Mouse (Mus musculus): ENCODE data around the gene Hoxd9. TPM values are rescaled to one million over a fixed set of nuclear protein-coding genes. Genes with fewer than 3 reads are reported as not detected.

The Hoxd9 gene
- polyA plus RNA-seq, 1 experiment from 2014 or later, result not detected

DNA sequence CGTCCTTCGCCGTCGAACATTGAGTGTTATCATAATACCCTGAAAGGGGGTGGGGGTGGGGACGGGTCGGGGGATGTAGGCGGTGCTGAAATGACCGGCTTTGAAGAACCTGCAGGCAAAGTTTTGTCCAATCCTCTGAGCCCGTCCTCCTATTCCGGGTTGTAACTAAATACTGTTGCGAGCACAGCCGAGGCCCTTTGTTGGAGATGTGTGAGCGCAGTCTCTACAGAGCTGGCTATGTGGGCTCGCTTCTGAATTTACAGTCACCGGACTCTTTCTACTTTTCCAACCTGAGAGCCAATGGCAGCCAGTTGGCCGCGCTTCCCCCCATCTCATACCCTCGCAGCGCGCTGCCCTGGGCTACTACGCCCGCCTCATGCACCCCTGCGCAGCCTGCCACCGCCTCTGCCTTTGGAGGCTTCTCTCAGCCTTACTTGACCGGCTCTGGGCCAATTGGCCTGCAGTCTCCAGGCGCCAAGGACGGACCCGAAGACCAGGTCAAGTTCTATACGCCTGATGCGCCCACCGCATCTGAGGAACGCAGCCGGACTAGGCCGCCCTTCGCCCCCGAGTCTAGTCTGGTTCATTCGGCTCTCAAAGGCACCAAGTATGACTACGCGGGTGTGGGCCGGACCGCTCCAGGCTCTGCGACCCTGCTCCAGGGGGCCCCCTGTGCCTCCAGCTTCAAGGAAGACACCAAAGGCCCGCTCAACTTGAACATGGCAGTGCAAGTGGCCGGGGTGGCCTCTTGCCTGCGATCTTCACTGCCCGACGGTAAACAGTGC lies 22.5 kb upstream of the Hoxd9 start, which contains the start of gene Hoxd12:
Gene Hoxd12 (plus strand): TSS at position 133 of the 785 bp plus-strand sequence.
- Histone ChIP-seq H3K27ac (ENCODE audit: low read length) (no peak within 1 kb of the TSS), H3K9me3 (ENCODE audit: control insufficient read depth, low read length) (no peaks in the 10 kb centered on the region), H3K4me2 (ENCODE audit: low read length) (no peak within 1 kb of the TSS), H3K27me3 (replicated peaks; ENCODE audit: control insufficient read depth, insufficient read depth, low read length) (peaks cover 96% of the 10 kb centered on the region), H3K9ac (replicated peaks; ENCODE audit: low read depth, low read length) (no peak within 1 kb of the TSS), H3K4me1 (replicated peaks; ENCODE audit: control insufficient read depth, insufficient read depth, low read length) (peaks cover 9% of the 10 kb centered on the region; the same call in 1 of the 2 replicates), H3K36me3 (ENCODE audit: control insufficient read depth, insufficient read depth) (no peaks in the 10 kb centered on the region), H3K4me3 (replicated peaks; ENCODE audit: low read length) (no peak within 1 kb of the TSS)
- no peak for ATAC-seq
- 1% methylated on average over 47 of the region's 47 CpGs for whole genome bisulfite sequencing

DNA sequence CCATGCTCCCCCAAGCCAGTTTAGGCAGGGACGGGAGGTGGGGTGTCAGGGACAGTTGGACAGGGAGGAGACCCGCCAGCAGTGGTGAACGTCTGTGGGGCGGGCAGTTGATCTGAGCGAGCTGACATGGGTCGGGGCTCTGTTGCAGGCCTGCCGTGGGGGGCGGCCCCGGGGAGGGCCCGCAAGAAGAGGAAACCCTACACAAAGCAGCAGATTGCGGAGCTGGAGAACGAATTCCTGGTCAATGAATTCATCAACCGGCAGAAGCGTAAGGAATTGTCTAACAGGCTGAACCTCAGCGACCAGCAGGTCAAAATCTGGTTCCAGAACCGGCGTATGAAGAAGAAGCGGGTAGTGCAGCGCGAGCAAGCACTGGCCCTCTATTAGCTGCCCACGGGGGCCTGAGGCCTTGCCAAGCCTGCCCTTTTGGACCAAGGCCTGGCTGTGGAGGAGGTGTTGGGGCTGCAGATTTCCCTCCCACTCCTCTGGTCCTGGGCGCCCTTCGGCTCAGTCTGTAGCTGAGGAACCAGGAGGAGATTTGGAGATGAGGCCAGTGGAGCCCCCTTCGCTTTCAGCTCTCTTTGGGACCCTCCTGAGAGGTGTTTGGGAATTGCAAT lies 21.8 kb upstream of the Hoxd9 start:
- H3K27me3 ChIP-seq (replicated peaks; ENCODE audit: control insufficient read depth, insufficient read depth, low read length), result peaks cover 97% of the 10 kb centered on the region
- H3K27ac ChIP-seq (ENCODE audit: low read length), result no peak overlapping the region
- H3K9me3 ChIP-seq (ENCODE audit: control insufficient read depth, low read length), result no peaks in the 10 kb centered on the region
- no peak overlapping the region for H3K9ac ChIP-seq (replicated peaks; ENCODE audit: low read depth, low read length)
- no peak for ATAC-seq
- WGBS, result 5% methylated on average over 24 of the region's 24 CpGs
- H3K4me2 ChIP-seq (ENCODE audit: low read length), result no peak overlapping the region
- no peak overlapping the region for H3K4me3 ChIP-seq (replicated peaks; ENCODE audit: low read length)
- H3K4me1 ChIP-seq (replicated peaks; ENCODE audit: control insufficient read depth, insufficient read depth, low read length), result peaks cover 9% of the 10 kb centered on the region; the same call in 1 of the 2 replicates
- H3K36me3 ChIP-seq (ENCODE audit: control insufficient read depth, insufficient read depth), result no peaks in the 10 kb centered on the region

DNA sequence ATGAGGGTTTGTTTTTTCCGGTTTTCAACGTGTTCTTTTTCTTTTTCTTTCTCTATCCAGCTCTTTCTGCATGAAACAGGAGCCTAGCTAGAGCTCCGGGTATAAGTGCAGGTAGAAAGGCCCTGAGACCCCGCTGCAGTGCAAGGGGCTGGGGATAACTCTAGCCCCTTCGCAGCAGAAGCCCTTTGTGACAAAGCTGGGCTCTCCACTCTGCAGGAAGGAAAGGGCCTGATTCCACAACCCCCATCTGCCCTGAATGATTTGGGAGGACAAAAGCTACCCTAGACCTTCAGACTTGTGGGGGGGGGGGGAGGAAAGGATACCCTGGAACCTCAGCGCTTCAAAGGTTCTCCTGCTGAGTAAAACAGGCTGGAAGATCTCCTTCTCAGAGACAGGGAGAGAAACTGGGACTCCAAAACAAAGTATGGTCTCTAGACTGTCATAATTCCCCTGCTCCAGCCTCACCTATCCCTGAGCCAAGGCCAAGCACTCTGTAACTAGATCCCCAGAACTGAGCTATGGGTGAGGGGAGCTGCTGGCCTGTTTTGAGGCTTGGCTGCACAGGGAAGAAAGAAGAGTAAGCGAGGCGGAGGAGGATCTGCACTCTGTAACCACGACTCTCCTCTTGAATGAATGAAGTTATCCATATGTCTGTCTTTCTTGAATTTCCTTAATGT lies 21.0 kb upstream of the Hoxd9 start:
- no peaks in the 10 kb centered on the region for H3K36me3 ChIP-seq (ENCODE audit: control insufficient read depth, insufficient read depth)
- H3K4me3 ChIP-seq (replicated peaks; ENCODE audit: low read length), result no peak overlapping the region
- 5% methylated on average over 9 of the region's 9 CpGs for WGBS
- H3K9me3 ChIP-seq (ENCODE audit: control insufficient read depth, low read length), result no peaks in the 10 kb centered on the region
- H3K27ac ChIP-seq (ENCODE audit: low read length), result no peak overlapping the region
- no peak overlapping the region for H3K9ac ChIP-seq (replicated peaks; ENCODE audit: low read depth, low read length)
- peaks cover 99% of the 10 kb centered on the region for H3K27me3 ChIP-seq (replicated peaks; ENCODE audit: control insufficient read depth, insufficient read depth, low read length)
- no peak overlapping the region for H3K4me2 ChIP-seq (ENCODE audit: low read length)
- ATAC-seq, result no peak
- H3K4me1 ChIP-seq (replicated peaks; ENCODE audit: control insufficient read depth, insufficient read depth, low read length), result peaks cover 9% of the 10 kb centered on the region; the same call in 1 of the 2 replicates

DNA sequence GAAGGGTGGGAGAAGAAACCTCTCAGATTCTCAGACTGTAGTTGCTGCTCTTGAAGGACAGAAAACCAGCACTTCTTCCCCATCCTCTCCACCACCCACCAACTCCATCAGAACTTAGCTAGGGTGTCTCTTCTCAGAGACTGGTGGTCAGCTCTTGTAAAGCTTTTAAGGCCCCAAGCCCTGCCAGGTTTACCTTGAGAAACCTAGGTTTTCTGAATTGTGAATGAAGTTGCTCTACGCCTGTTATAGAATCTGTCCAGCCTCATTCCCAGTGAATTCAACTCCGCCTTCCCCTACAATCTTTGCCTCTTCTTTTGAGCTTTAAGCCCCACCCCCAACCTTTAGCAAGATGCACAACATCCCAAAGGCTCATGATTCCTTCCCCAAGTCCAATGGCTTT lies 20.4 kb upstream of the Hoxd9 start:
- WGBS, result 3% methylated on average over 2 of the region's 2 CpGs
- Histone ChIP-seq H3K27ac (ENCODE audit: low read length) (no peak overlapping the region), H3K4me2 (ENCODE audit: low read length) (no peak overlapping the region), H3K4me3 (replicated peaks; ENCODE audit: low read length) (no peak overlapping the region), H3K27me3 (replicated peaks; ENCODE audit: control insufficient read depth, insufficient read depth, low read length) (peaks cover 99% of the 10 kb centered on the region), H3K36me3 (ENCODE audit: control insufficient read depth, insufficient read depth) (no peaks in the 10 kb centered on the region), H3K9ac (replicated peaks; ENCODE audit: low read depth, low read length) (no peak overlapping the region), H3K4me1 (replicated peaks; ENCODE audit: control insufficient read depth, insufficient read depth, low read length) (peaks cover 15% of the 10 kb centered on the region), H3K9me3 (ENCODE audit: control insufficient read depth, low read length) (no peaks in the 10 kb centered on the region)
- no peak for ATAC-seq

DNA sequence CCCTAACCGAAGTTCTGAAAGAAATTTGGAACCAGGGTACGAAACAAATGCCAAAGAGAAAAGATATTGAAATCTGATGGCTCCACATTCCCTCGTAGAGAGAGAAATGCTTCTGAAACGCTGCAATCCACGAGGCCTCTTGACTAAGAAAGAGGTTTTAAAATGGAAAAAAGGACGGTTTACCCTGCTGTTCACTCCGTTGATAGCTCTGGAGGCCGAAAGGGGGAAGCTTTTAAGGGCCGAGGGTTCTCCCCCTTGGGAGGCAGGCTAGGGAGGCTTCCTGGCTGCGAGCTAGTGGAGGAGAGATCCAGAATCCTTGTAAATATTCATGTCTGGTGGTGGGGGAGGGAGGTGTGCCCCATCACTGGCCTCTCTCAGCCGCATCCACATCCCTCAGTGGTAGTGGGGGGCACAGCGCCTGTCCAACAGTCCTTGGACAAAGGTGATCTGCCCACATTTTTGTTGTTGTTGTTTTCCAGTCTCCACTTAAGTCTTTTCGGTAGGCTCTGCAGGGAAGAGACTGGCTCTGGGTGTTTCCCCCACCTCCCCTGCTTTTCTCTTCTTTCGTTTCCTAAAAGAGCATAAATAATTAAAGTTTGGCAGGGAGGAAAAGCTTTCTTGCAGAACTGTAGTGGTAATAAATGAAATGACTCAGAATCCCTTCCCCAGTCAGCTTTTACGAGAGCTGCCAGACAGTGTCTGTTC lies 18.5 kb upstream of the Hoxd9 start, which contains the start of gene Hoxd11:
Gene Hoxd11 (plus strand): TSS at position 667 of the 705 bp plus-strand sequence.
- Histone ChIP-seq H3K4me3 (replicated peaks; ENCODE audit: low read length) (no peak within 1 kb of the TSS), H3K27ac (ENCODE audit: low read length) (no peak within 1 kb of the TSS), H3K9ac (replicated peaks; ENCODE audit: low read depth, low read length) (no peak within 1 kb of the TSS), H3K27me3 (replicated peaks; ENCODE audit: control insufficient read depth, insufficient read depth, low read length) (peaks cover 97% of the 10 kb centered on the region), H3K4me1 (replicated peaks; ENCODE audit: control insufficient read depth, insufficient read depth, low read length) (peaks cover 19% of the 10 kb centered on the region), H3K36me3 (ENCODE audit: control insufficient read depth, insufficient read depth) (no peaks in the 10 kb centered on the region), H3K9me3 (ENCODE audit: control insufficient read depth, low read length) (no peaks in the 10 kb centered on the region), H3K4me2 (ENCODE audit: low read length) (no peak within 1 kb of the TSS)
- WGBS, result 2% methylated on average over 15 of the region's 15 CpGs
- no peak for ATAC-seq

DNA sequence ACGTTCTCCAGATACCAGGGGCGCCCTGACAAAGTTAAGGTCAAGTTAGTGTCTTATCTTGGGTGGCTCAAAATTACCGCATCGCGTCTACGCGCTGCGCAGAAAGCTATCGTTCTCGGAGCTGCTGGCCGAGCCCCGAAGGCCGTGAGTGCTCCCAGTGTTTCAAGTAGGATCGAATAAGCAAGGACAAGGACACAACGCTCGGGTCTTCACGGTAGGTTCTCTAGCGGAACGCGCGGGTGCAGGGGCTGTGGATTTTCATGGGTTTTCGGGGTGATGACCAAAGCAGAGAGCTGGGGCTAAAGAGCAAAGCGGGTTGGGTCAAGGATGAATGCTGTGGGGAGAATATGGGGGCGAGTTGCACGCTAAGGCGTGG lies 17.9 kb upstream of the Hoxd9 start:
- Histone ChIP-seq H3K4me2 (ENCODE audit: low read length) (no peak overlapping the region), H3K27me3 (replicated peaks; ENCODE audit: control insufficient read depth, insufficient read depth, low read length) (peaks cover 97% of the 10 kb centered on the region), H3K36me3 (ENCODE audit: control insufficient read depth, insufficient read depth) (no peaks in the 10 kb centered on the region), H3K27ac (ENCODE audit: low read length) (no peak overlapping the region), H3K9ac (replicated peaks; ENCODE audit: low read depth, low read length) (no peak overlapping the region), H3K4me3 (replicated peaks; ENCODE audit: low read length) (no peak overlapping the region), H3K4me1 (replicated peaks; ENCODE audit: control insufficient read depth, insufficient read depth, low read length) (peaks cover 19% of the 10 kb centered on the region), H3K9me3 (ENCODE audit: control insufficient read depth, low read length) (no peaks in the 10 kb centered on the region)
- under 1% methylated on average over 26 of the region's 26 CpGs for WGBS
- no peak for ATAC-seq

DNA sequence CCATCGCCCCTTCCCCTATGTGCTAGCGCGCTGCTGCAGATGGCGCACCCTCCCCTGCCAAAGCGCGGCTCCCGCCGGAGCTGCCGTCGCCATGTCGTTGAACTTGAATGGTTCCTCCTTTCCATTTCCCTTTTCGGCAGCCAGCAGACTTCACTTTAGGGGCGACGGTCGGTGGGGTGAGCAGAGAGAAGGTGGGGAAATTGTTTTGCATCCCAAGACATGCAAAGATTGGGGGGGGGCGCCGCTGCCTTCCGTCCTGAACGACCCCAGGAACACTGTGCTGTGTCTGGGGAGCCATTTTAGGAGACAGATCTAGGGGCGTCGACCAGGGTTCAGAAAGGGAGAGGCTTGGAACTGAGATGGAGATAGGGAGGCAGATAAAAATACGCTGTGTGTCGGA lies 17.5 kb upstream of the Hoxd9 start:
- no peak overlapping the region for H3K9ac ChIP-seq (replicated peaks; ENCODE audit: low read depth, low read length)
- under 1% methylated on average over 23 of the region's 23 CpGs for WGBS
- H3K9me3 ChIP-seq (ENCODE audit: control insufficient read depth, low read length), result no peaks in the 10 kb centered on the region
- H3K4me2 ChIP-seq (ENCODE audit: low read length), result no peak overlapping the region
- no peak overlapping the region for H3K27ac ChIP-seq (ENCODE audit: low read length)
- ATAC-seq, result no peak
- peaks cover 96% of the 10 kb centered on the region for H3K27me3 ChIP-seq (replicated peaks; ENCODE audit: control insufficient read depth, insufficient read depth, low read length)
- no peaks in the 10 kb centered on the region for H3K36me3 ChIP-seq (ENCODE audit: control insufficient read depth, insufficient read depth)
- no peak overlapping the region for H3K4me3 ChIP-seq (replicated peaks; ENCODE audit: low read length)
- H3K4me1 ChIP-seq (replicated peaks; ENCODE audit: control insufficient read depth, insufficient read depth, low read length), result peaks cover 19% of the 10 kb centered on the region

DNA sequence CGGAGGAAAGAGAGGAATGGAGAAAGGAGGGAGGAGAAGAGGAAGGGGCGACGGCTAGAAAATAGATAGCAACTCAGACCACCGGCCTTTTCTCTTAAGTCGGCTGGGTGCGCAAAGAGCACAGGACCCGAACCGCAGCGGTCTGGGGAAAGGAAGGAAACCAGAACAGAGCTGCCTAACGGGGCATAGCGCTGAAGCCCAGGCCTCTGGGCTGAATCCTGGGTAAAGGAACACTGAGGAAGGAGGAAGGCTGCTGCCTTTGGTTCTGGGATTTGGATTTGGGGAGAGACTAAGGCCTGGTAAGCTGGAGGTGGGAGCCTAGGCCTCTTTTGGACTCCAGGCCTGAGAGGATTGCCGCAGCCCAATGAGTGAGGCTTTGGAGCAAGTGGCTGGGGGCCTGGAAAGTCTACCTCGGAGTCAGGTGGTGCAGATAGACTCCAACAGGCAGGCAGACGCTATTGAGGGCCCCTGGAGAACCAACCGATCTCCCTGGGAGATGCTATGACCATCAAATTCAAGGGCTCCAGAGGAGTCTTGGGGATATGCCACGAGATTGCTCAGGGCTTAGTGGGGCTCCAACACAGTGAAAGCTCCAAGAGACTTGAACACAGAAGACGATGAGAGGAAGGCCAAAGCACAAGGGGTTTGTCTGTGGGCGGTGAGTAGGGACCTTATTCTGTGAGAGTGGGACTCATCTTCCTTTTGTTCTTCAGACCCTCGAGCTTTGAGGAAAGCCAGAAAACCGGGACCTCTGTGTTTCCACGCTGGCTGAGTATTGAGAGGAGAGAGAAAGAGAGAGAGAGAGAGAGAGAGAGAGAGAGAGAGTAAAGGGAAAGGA lies 16.7 kb upstream of the Hoxd9 start:
- Histone ChIP-seq H3K27me3 (replicated peaks; ENCODE audit: control insufficient read depth, insufficient read depth, low read length) (peaks cover 95% of the 10 kb centered on the region), H3K36me3 (ENCODE audit: control insufficient read depth, insufficient read depth) (no peaks in the 10 kb centered on the region), H3K9me3 (ENCODE audit: control insufficient read depth, low read length) (no peaks in the 10 kb centered on the region), H3K4me2 (ENCODE audit: low read length) (no peak overlapping the region), H3K27ac (ENCODE audit: low read length) (no peak overlapping the region), H3K4me3 (replicated peaks; ENCODE audit: low read length) (no peak overlapping the region), H3K4me1 (replicated peaks; ENCODE audit: control insufficient read depth, insufficient read depth, low read length) (peaks cover 19% of the 10 kb centered on the region), H3K9ac (replicated peaks; ENCODE audit: low read depth, low read length) (no peak overlapping the region)
- 1% methylated on average over 21 of the region's 21 CpGs for WGBS
- no peak for ATAC-seq
